ENCODE assay signal across 15 mouse cellular contexts in genomic region chr8:111863280-111863679, GRCm38 (mm10). TPM values are rescaled to one million over a fixed set of nuclear protein-coding genes. Genes with fewer than 3 reads are reported as not detected.
"Had no signal": no experiment of that assay in that cellular context is flagged by ENCODE, and none has a peak within 500 bp of the region (broad histone marks: within the 10 kb centered on the region; RNA-seq: fewer than 3 reads in every experiment).

No protein-coding gene starts in this region.

- DNase-seq: kidney, adult 9 months; liver; liver, embryonic 13.5 days; liver, postnatal 0 days; lung, postnatal 14 days; thymus, adult 2 months; thymus, postnatal 25 days had no signal

- H3K4me1 ChIP-seq: intestine, embryonic 15.5 days; limb, embryonic 12.5 days; liver, embryonic 13.5 days; midbrain, embryonic 15.5 days; neural tube, embryonic 12.5 days had no signal

- ATAC-seq: intestine, embryonic 15.5 days; liver, postnatal 0 days; midbrain, embryonic 15.5 days had no signal

- H3K9ac ChIP-seq: intestine, embryonic 15.5 days; limb, embryonic 12.5 days; liver, embryonic 13.5 days; liver, postnatal 0 days; midbrain, embryonic 15.5 days; neural tube, embryonic 12.5 days had no signal

- H3K4me2 ChIP-seq: intestine, embryonic 15.5 days; limb, embryonic 12.5 days; liver, embryonic 13.5 days; midbrain, embryonic 11.5 days; midbrain, embryonic 15.5 days; neural tube, embryonic 12.5 days had no signal

- H3K36me3 ChIP-seq: intestine, embryonic 15.5 days; midbrain, embryonic 15.5 days had no signal

- H3K27ac ChIP-seq: intestine, embryonic 15.5 days; limb, embryonic 12.5 days; liver, embryonic 13.5 days; midbrain, embryonic 15.5 days; neural tube, embryonic 12.5 days had no signal

- H3K9me3 ChIP-seq: intestine, embryonic 15.5 days; limb, embryonic 12.5 days; liver, embryonic 13.5 days; megakaryocyte, embryonic 14.5 days; midbrain, embryonic 15.5 days; neural tube, embryonic 12.5 days had no signal

- H3K27me3 ChIP-seq: intestine, embryonic 15.5 days; limb, embryonic 12.5 days; liver, embryonic 13.5 days; midbrain, embryonic 15.5 days; neural tube, embryonic 12.5 days had no signal

- H3K4me3 ChIP-seq: intestine, embryonic 15.5 days; limb, embryonic 12.5 days; liver, embryonic 13.5 days; megakaryocyte, embryonic 14.5 days; midbrain, embryonic 15.5 days; neural tube, embryonic 12.5 days had no signal

RNA-seq across cellular contexts. Expression of gene Chst5, which starts 47.0 kb away (rescaled TPM):
- total RNA-seq: monocyte, adult 5-6 weeks; neutrophil, adult 5-6 weeks had no signal
- polyA plus RNA-seq: liver, embryonic 13.5 days; liver, postnatal 0 days had no signal
